Mouse (Mus musculus) G1E (cell line): ENCODE measurements at regions not wholly inside any gene's neighbourhood (a gene's known extent, or its start where the extent isn't known, plus 50 kb on each side); places are given as distances from the start of the nearest gene placed in this dataset.

Experiments
- CTCF ChIP-seq: IDR thresholded peaks from 2 replicates; pipeline ENCODE4 v1.5.1; 2012; ENCODE audit warnings: low read depth, low read length, inconsistent platforms, mixed read lengths
- GATA1 ChIP-seq: IDR thresholded peaks from 2 replicates; pipeline ENCODE4 v1.6.1; 2012; ENCODE audit warnings: borderline replicate concordance, low read length, inconsistent platforms, mixed read lengths
- POLR2AphosphoS5 ChIP-seq: IDR thresholded peaks from 2 replicates; pipeline ENCODE4 v1.6.1; 2012; ENCODE audit warnings: low read depth, low read length, inconsistent platforms; ENCODE audit not compliant: insufficient replicate concordance
- TAL1 ChIP-seq: conservative IDR thresholded peaks from 2 replicates; pipeline ENCODE4 v1.6.1; 2012; ENCODE audit warnings: low read depth, low read length, inconsistent platforms, mixed read lengths

GRCm38 (mm10) chr12:12802396-12802795 is 139.3 kb downstream of the Mycn start:
- TF ChIP-seq CTCF, result no peak
- no peak for TF ChIP-seq TAL1
- no peak for TF ChIP-seq POLR2AphosphoS5
- TF ChIP-seq GATA1, result no peak
